Mouse (Mus musculus) stomach, embryonic 16.5 days (tissue): ENCODE results near the gene Ushbp1. TPM values are rescaled to one million over a fixed set of nuclear protein-coding genes. Genes with fewer than 3 reads are reported as not detected.
A peak's percentile ranks its signal among the peaks of the same experiment; 100 is the strongest.
"Not testable (repeated sequence)": the region's sequence is repeated elsewhere in the genome, so short reads cannot be mapped to it uniquely, and the experiment has no call there.

Source experiments
- ATAC-seq: fragments of 200-750 bp; cut with Nextera tagmentation; 2 replicates; pipeline ENCODE4 v1.8.0; 2017; ENCODE audit warnings: moderate number of reproducible peaks, moderate TSS enrichment; ENCODE audit not compliant: insufficient read depth, low FRiP score
- H3K27ac ChIP-seq: fragments of 300-500 bp; sonication (generic); 2 replicates; pipeline ENCODE4 v1.5.1; 2014; ENCODE audit warnings: low read length
- H3K27me3 ChIP-seq: fragments of 300-500 bp; sonication (generic); 2 replicates; pipeline ENCODE4 v1.6.1; 2014; ENCODE audit warnings: low read length, control low read depth, mixed read lengths; ENCODE audit not compliant: control insufficient read depth, insufficient read depth
- H3K36me3 ChIP-seq: fragments of 300-500 bp; sonication (generic); 2 replicates; pipeline ENCODE4 v1.6.1; 2014; ENCODE audit warnings: low read length; ENCODE audit not compliant: control insufficient read depth, insufficient read depth
- H3K4me1 ChIP-seq: fragments of 300-500 bp; sonication (generic); 2 replicates; pipeline ENCODE4 v1.6.1; 2014; ENCODE audit warnings: low read length, control low read depth, mixed read lengths; ENCODE audit not compliant: control insufficient read depth, insufficient read depth
- H3K4me2 ChIP-seq: fragments of 300-500 bp; sonication (generic); 2 replicates; pipeline ENCODE4 v1.6.1; 2014; ENCODE audit warnings: low read depth, low read length, mixed read lengths
- H3K4me3 ChIP-seq: fragments of 300-500 bp; sonication (generic); replicated peaks from 2 replicates; pipeline ENCODE4 v1.5.1; 2014; ENCODE audit warnings: mild to moderate bottlenecking, low read length
- H3K9ac ChIP-seq: fragments of 300-500 bp; sonication (generic); 2 replicates; pipeline ENCODE4 v1.6.1; 2014; ENCODE audit warnings: low read length
- H3K9me3 ChIP-seq: fragments of 300-500 bp; sonication (generic); replicated peaks from 2 replicates; pipeline ENCODE4 v1.6.1; 2016; ENCODE audit warnings: low read length, control low read depth; ENCODE audit not compliant: control insufficient read depth
- WGBS: fragments of 180-500 bp; shearing (Covaris S2); extraction: QIAGEN DNeasy Blood & Tissue Kit; methylation state at CpG from one replicate; pipeline ENCODE4 v1.1.7; 2014; 5-methylcytosine and 5-hydroxymethylcytosine counted together
- polyA plus RNA-seq: library from polyadenylated mRNA; unstranded; fragments of >200 nt; fragmentation: Nextera tagmentation; extraction: Ambion mirVana; gene quantifications from 2 replicates; pipeline ENCODE4 v1.2.1, GENCODE M21; 2015

Ushbp1 gene
- polyA plus RNA-seq = 12.7 and 12.8 TPM in 2 replicates

- H3K9me3 ChIP-seq = no peaks in the 10 kb centered on the region
- H3K27me3 ChIP-seq = no peaks in the 10 kb centered on the region
- peak within 1 kb of the TSS; percentile 71 for H3K4me3 ChIP-seq
- no peak for ATAC-seq
- peaks cover 7% of the 10 kb centered on the region for H3K4me1 ChIP-seq
- peak within 1 kb of the TSS; percentile 51 for H3K4me2 ChIP-seq
- 82% methylated on average over 9 of the region's 9 CpGs for WGBS
- peaks cover 5% of the 10 kb centered on the region; the same call in 1 of the 2 replicates for H3K36me3 ChIP-seq
- H3K27ac ChIP-seq = peak within 1 kb of the TSS; percentile 76
- H3K9ac ChIP-seq = peak within 1 kb of the TSS; percentile 44
Measured at GRCm38 (mm10) chr8:71395629-71396028, at the start of gene Ushbp1. Ushbp1 (minus strand) TSS chr8:71395802.

GRCm38 (mm10) chr8:71445096-71445495, 49.5 kb upstream of the Ushbp1 start:
- Histone ChIP-seq H3K4me3 (no peak overlapping the region), H3K4me2 (no peak overlapping the region), H3K9ac (no peak overlapping the region), H3K27ac (no peak overlapping the region), H3K4me1 (no peaks in the 10 kb centered on the region), H3K27me3 (no peaks in the 10 kb centered on the region; the same call in 1 of the 2 replicates), H3K9me3 (no peaks in the 10 kb centered on the region), H3K36me3 (no peaks in the 10 kb centered on the region)
- 80% methylated on average over 7 of the region's 7 CpGs for WGBS
- no peak for ATAC-seq

GRCm38 (mm10) chr8:71441404-71441803, 45.8 kb upstream of the Ushbp1 start:
- H3K27ac ChIP-seq = no peak overlapping the region
- WGBS = 2% methylated on average over 7 of the region's 7 CpGs
- ATAC-seq = no peak

GRCm38 (mm10) chr8:71437041-71437440, 41.4 kb upstream of the Ushbp1 start:
- H3K9me3 ChIP-seq = no peaks in the 10 kb centered on the region; the same call in 1 of the 2 replicates
- H3K4me2 ChIP-seq = no peak overlapping the region
- no peak for ATAC-seq
- H3K36me3 ChIP-seq = no peaks in the 10 kb centered on the region
- no peaks in the 10 kb centered on the region for H3K4me1 ChIP-seq
- H3K9ac ChIP-seq = no peak overlapping the region
- WGBS = 50% methylated on average over 3 of the region's 3 CpGs
- no peak overlapping the region for H3K27ac ChIP-seq
- no peaks in the 10 kb centered on the region for H3K27me3 ChIP-seq
- no peak overlapping the region for H3K4me3 ChIP-seq

More at GRCm38 (mm10) chr8:71441404-71441803, 45.8 kb upstream of the Ushbp1 start:
- no peak overlapping the region for H3K9ac ChIP-seq
- no peaks in the 10 kb centered on the region for H3K9me3 ChIP-seq
- no peak overlapping the region for H3K4me2 ChIP-seq
- H3K36me3 ChIP-seq = no peaks in the 10 kb centered on the region
- no peaks in the 10 kb centered on the region; the same call in 1 of the 2 replicates for H3K27me3 ChIP-seq
- no peaks in the 10 kb centered on the region for H3K4me1 ChIP-seq
- no peak overlapping the region for H3K4me3 ChIP-seq

- not testable (repeated sequence) for H3K4me1 ChIP-seq, H3K4me3 ChIP-seq, H3K9ac ChIP-seq, H3K27me3 ChIP-seq, ATAC-seq, H3K27ac ChIP-seq, H3K9me3 ChIP-seq, H3K36me3 ChIP-seq, H3K4me2 ChIP-seq
- 70% methylated on average over 1 of the region's 1 CpGs for WGBS
Measured at GRCm38 (mm10) chr8:71432935-71433334, 37.3 kb upstream of the Ushbp1 start.

- no peak overlapping the region for H3K9ac ChIP-seq
- H3K27me3 ChIP-seq = no peaks in the 10 kb centered on the region
- no peak overlapping the region for H3K4me2 ChIP-seq
- no peaks in the 10 kb centered on the region for H3K4me1 ChIP-seq
- H3K36me3 ChIP-seq = no peaks in the 10 kb centered on the region
- H3K27ac ChIP-seq = no peak overlapping the region
- no peak for ATAC-seq
- no peak overlapping the region for H3K4me3 ChIP-seq
- H3K9me3 ChIP-seq = no peaks in the 10 kb centered on the region
Measured at GRCm38 (mm10) chr8:71422121-71422520, 26.5 kb upstream of the Ushbp1 start.

- no peaks in the 10 kb centered on the region for H3K27me3 ChIP-seq
Measured at GRCm38 (mm10) chr8:71411535-71412273, 16.1 kb upstream of the Ushbp1 start.

GRCm38 (mm10) chr8:71408231-71408630, 12.6 kb upstream of the Ushbp1 start:
- Histone ChIP-seq H3K27me3 (no peaks in the 10 kb centered on the region), H3K4me1 (peaks cover 20% of the 10 kb centered on the region), H3K36me3 (peaks cover 24% of the 10 kb centered on the region; the same call in 1 of the 2 replicates), H3K9ac (no peak overlapping the region), H3K4me2 (no peak overlapping the region), H3K9me3 (no peaks in the 10 kb centered on the region), H3K4me3 (no peak overlapping the region), H3K27ac (no peak overlapping the region)
- WGBS = 95% methylated on average over 4 of the region's 4 CpGs
- ATAC-seq = no peak

More at GRCm38 (mm10) chr8:71411535-71412273, 16.1 kb upstream of the Ushbp1 start:
- peaks cover 4% of the 10 kb centered on the region for H3K4me1 ChIP-seq
- peaks cover 24% of the 10 kb centered on the region; the same call in 1 of the 2 replicates for H3K36me3 ChIP-seq
- H3K9me3 ChIP-seq = no peaks in the 10 kb centered on the region
- no peak for ATAC-seq
- H3K4me3 ChIP-seq = no peak overlapping the region
- no peak overlapping the region for H3K27ac ChIP-seq
- H3K9ac ChIP-seq = no peak overlapping the region
- WGBS = 42% methylated on average over 11 of the region's 11 CpGs
- no peak overlapping the region for H3K4me2 ChIP-seq

- H3K27ac ChIP-seq = no peak overlapping the region
- no peaks in the 10 kb centered on the region for H3K27me3 ChIP-seq
- no peak for ATAC-seq
- peaks cover 20% of the 10 kb centered on the region for H3K4me1 ChIP-seq
- peaks cover 24% of the 10 kb centered on the region; the same call in 1 of the 2 replicates for H3K36me3 ChIP-seq
- no peak overlapping the region for H3K4me3 ChIP-seq
- H3K9ac ChIP-seq = peak overlapping the region; percentile 3; the same call in 1 of the 2 replicates
- H3K9me3 ChIP-seq = no peaks in the 10 kb centered on the region
- 90% methylated on average over 14 of the region's 14 CpGs for WGBS
- 0 out of 2 replicates have a peak overlapping the region, but pooled peaks have one; percentile 96 for H3K4me2 ChIP-seq
Measured at GRCm38 (mm10) chr8:71407441-71407840, 11.8 kb upstream of the Ushbp1 start.
